Mouse (Mus musculus) intestine, embryonic 14.5 days (tissue): ENCODE measurements around the gene Nol8. TPM values are rescaled to one million over a fixed set of nuclear protein-coding genes. Genes with fewer than 3 reads are reported as not detected.

Source experiments
- ATAC-seq: fragments of 200-750 bp; cut with Nextera tagmentation; replicated peaks from 2 replicates; pipeline ENCODE4 v1.8.0; 2017; ENCODE audit warnings: low read depth, moderate number of reproducible peaks, moderate TSS enrichment, moderate library complexity; ENCODE audit not compliant: low FRiP score, low TSS enrichment
- DNase-seq: peaks from one replicate; pipeline ENCODE4 v3.0.0-alpha.2; 2018; ENCODE audit warnings: low spot score
- H3K27ac ChIP-seq: fragments of 300-500 bp; sonication (generic); 2 replicates; pipeline ENCODE4 v1.5.1; 2014; ENCODE audit warnings: low read depth, mild to moderate bottlenecking, control low read depth
- H3K27me3 ChIP-seq: fragments of 300-500 bp; sonication (generic); replicated peaks from 2 replicates; pipeline ENCODE4 v1.6.1; 2014; ENCODE audit warnings: low read length, control low read depth; ENCODE audit not compliant: control insufficient read depth, insufficient read depth
- H3K36me3 ChIP-seq: fragments of 300-500 bp; sonication (generic); 2 replicates; pipeline ENCODE4 v1.6.1; 2014; ENCODE audit warnings: low read length, control low read depth; ENCODE audit not compliant: control insufficient read depth, insufficient read depth
- H3K4me1 ChIP-seq: fragments of 300-500 bp; sonication (generic); replicated peaks from 2 replicates; pipeline ENCODE4 v1.6.1; 2014; ENCODE audit warnings: low read length, control low read depth, mixed read lengths; ENCODE audit not compliant: control insufficient read depth, insufficient read depth
- H3K4me2 ChIP-seq: fragments of 300-500 bp; sonication (generic); 2 replicates; pipeline ENCODE4 v1.6.1; 2014; ENCODE audit warnings: low read length
- H3K4me3 ChIP-seq: fragments of 300-500 bp; sonication (generic); 2 replicates; pipeline ENCODE4 v1.5.1; 2014; ENCODE audit warnings: low read depth, low read length, control low read depth, mixed read lengths
- H3K9ac ChIP-seq: fragments of 300-500 bp; sonication (generic); 2 replicates; pipeline ENCODE4 v1.6.1; 2014; ENCODE audit warnings: mild to moderate bottlenecking, low read length
- H3K9me3 ChIP-seq: fragments of 300-500 bp; sonication (generic); 2 replicates; pipeline ENCODE4 v1.6.1; 2016; ENCODE audit warnings: low read length, control low read depth; ENCODE audit not compliant: control insufficient read depth
- WGBS: fragments of 180-500 bp; shearing (Covaris S2); extraction: QIAGEN DNeasy Blood & Tissue Kit; methylation state at CpG from one replicate; pipeline ENCODE4 v1.1.7; 2014; 5-methylcytosine and 5-hydroxymethylcytosine counted together
- polyA plus RNA-seq: library from polyadenylated mRNA; unstranded; fragments of >200 nt; fragmentation: Nextera tagmentation; extraction: Ambion mirVana; gene quantifications from 2 replicates; pipeline ENCODE4 v1.2.1, GENCODE M21; 2014

The Nol8 gene
- 15.4 and 16.1 TPM in 2 replicates for polyA plus RNA-seq

DNA sequence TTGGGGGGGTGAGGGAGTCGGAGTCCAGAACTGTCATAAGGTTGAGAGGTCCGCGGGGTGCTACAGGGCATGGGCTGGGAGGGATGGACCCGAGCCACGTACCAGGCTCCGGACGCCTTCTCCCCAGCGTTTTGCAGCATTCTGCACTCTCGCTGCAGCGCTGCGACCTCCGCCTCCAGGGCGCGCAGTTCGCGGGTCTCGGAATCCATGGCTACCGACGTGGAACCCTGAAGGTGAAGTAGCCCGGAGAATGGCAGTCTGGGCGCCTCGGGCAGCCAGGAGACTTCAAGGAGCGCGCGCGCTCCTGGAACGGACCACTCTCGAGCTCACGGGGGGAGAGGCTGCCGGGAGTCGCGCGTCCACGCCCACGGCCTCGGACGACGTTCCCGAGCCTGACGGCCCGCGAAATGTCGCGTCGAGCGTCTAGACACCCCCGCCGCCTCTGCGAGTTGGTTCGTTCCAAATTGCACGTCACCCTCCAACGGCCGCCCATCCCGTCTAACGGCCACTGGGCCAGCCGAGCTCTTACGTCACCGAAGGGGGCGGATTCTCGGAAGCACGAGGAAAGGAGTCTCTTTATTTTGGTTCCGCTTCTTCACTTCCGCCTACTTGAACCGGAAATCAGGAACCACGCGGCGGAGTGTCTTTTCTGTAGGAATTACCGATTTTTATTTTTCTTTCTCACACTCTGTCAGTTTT is at the start of gene Nol8, which contains the start of gene Cenpp:
Gene Nol8, plus strand, starts transcription at position 598 of the 699 bp plus-strand sequence.
Gene Cenpp, minus strand, starts transcription at position 305 of the 699 bp plus-strand sequence.
- H3K4me2 ChIP-seq, result peak within 1 kb of the TSS; percentile 92
- peak within 1 kb of the TSS; percentile 91 for H3K4me3 ChIP-seq
- DNase-seq, result peak; percentile 99
- peaks cover 16% of the 10 kb centered on the region for H3K36me3 ChIP-seq
- H3K27me3 ChIP-seq, result no peaks in the 10 kb centered on the region
- peak; percentile 99 for ATAC-seq
- H3K4me1 ChIP-seq, result peaks cover 7% of the 10 kb centered on the region; the same call in 1 of the 2 replicates
- WGBS, result under 1% methylated on average over 68 of the region's 68 CpGs
- H3K9ac ChIP-seq, result peak within 1 kb of the TSS; percentile 61
- peak within 1 kb of the TSS; percentile 67; the same call in 1 of the 2 replicates for H3K27ac ChIP-seq
- H3K9me3 ChIP-seq, result no peaks in the 10 kb centered on the region

DNA sequence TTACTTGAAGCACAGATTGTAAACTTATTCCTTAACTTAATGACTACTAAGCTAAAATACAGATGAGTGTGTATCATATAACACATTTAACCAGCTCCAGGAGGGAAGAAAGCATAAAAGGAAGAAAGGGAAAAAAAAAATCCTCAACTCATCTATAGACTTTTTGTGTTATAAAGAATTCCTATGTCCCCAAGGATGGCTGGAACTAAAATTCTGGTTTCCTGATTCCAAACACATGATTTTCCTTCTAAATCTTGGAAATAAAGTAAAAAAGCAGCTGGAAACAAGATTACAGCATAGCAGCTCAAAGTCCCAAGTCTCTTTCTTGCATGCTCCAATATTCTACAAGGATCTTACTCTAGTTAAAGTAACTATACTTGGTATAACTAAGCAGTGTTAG is 49.3 kb upstream of the Nol8 start:
- Histone ChIP-seq H3K9ac (no peak overlapping the region), H3K4me3 (no peak overlapping the region), H3K36me3 (no peaks in the 10 kb centered on the region), H3K4me1 (no peaks in the 10 kb centered on the region), H3K4me2 (no peak overlapping the region), H3K9me3 (no peaks in the 10 kb centered on the region), H3K27me3 (no peaks in the 10 kb centered on the region), H3K27ac (no peak overlapping the region)
- no peak for ATAC-seq
- DNase-seq, result no peak

DNA sequence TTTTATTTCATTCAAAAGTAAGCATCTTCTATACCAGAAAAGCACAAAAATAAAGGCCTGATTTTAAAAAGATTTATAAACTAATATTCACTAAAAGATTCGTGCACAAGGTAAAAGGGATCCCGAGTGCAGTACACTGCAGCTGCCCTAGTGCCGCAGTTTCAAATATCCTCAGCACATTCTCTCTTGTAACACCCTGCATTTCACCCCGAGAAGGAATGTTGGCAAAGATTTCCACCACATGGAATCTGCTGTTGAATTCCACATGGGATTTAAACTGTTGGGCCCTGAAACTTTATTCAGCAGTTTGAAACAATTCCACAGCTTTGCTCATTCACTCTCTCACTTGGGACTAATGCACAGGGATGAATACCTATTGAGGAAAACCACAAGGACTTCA is 45.2 kb upstream of the Nol8 start, which contains the start of gene Ogn:
Gene Ogn, plus strand, starts transcription at position 333 of the 400 bp plus-strand sequence.
- no peak within 1 kb of the TSS; the same call in 1 of the 2 replicates for H3K9ac ChIP-seq
- H3K4me1 ChIP-seq, result no peaks in the 10 kb centered on the region
- ATAC-seq, result no peak
- peak within 1 kb of the TSS; percentile 37 for H3K4me2 ChIP-seq
- H3K27ac ChIP-seq, result peak within 1 kb of the TSS; percentile 49
- H3K36me3 ChIP-seq, result no peaks in the 10 kb centered on the region
- peak within 1 kb of the TSS; percentile 29 for H3K4me3 ChIP-seq
- H3K27me3 ChIP-seq, result no peaks in the 10 kb centered on the region
- DNase-seq, result no peak
- H3K9me3 ChIP-seq, result no peaks in the 10 kb centered on the region
- 40% methylated on average over 4 of the region's 4 CpGs for WGBS

DNA sequence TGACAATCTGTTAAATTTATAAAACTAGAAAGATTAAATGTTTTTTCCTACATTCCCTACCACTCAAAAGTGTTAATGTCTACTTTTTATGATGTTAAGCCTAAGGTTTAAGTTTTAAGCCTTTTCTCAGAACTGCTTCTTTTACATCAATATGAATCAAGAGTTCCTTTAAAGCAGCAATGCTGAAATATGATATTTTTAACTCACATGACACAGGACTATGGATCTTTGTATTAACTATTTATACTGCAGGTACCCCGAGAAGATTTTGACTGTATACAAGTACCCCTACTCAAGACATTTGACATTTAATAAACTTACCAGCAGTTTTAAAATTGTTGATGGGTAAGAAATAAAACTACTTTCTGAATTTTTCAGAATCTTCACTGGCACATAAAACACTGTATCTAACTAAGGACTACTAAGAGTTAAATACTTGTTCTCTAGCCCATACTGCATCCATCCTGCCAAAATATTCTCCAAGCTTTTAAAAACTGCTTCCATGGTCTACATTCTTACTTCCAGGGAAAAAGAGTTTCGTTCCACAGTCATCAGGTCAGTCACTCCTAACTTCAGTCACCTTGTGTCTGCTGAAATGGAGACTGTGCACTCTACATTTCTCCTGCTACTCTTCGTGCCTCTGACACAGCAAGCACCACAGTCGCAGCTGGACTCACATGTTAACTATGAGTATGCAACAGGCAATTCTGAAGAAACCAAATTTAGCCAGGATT is 44.1 kb upstream of the Nol8 start:
- no peaks in the 10 kb centered on the region for H3K27me3 ChIP-seq
- DNase-seq (no peak), ATAC-seq (no peak)
- peak overlapping the region; percentile 37 for H3K4me2 ChIP-seq
- H3K9me3 ChIP-seq, result no peaks in the 10 kb centered on the region
- H3K4me1 ChIP-seq, result no peaks in the 10 kb centered on the region
- H3K27ac ChIP-seq, result no peak overlapping the region; the same call in 1 of the 2 replicates
- 47% methylated on average over 4 of the region's 4 CpGs for WGBS
- no peaks in the 10 kb centered on the region for H3K36me3 ChIP-seq
- peak overlapping the region; percentile 38; the same call in 1 of the 2 replicates for H3K9ac ChIP-seq
- peak overlapping the region; percentile 29 for H3K4me3 ChIP-seq

GRCm38 (mm10) chr13:49617021-49617420 is 35.9 kb upstream of the Nol8 start:
- Histone ChIP-seq H3K36me3 (0 out of 2 replicates have a peak, but pooled peaks cover 4% of the 10 kb centered on the region), H3K9ac (no peak overlapping the region), H3K4me3 (no peak overlapping the region), H3K4me1 (no peaks in the 10 kb centered on the region), H3K27me3 (no peaks in the 10 kb centered on the region), H3K4me2 (no peak overlapping the region), H3K27ac (no peak overlapping the region), H3K9me3 (no peaks in the 10 kb centered on the region)
- ATAC-seq (no peak), DNase-seq (no peak)
- 93% methylated on average over 3 of the region's 3 CpGs for WGBS

DNA sequence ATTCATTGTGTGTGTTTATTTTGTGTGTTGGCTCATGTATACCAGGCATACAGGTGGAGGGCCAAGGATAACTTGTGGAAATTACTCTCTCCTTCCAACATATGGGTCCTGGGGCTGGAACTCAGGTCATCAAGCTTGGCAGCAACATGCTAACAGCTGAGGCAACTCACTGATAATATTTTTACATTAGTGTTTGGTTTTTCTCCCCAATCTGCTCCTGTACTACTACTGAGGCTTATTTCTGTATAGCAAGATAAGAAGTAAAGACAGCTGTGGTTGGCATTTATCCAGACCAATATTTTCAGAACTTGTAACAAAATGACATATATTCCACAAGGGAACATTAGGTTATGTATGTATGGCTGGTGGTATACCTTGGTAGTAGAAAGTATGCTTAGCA is 34.5 kb upstream of the Nol8 start:
- DNase-seq (no peak), ATAC-seq (no peak)
- H3K4me3 ChIP-seq, result no peak overlapping the region
- no peak overlapping the region for H3K27ac ChIP-seq
- H3K4me1 ChIP-seq, result no peaks in the 10 kb centered on the region
- H3K27me3 ChIP-seq, result no peaks in the 10 kb centered on the region
- no peaks in the 10 kb centered on the region for H3K9me3 ChIP-seq
- H3K36me3 ChIP-seq, result 0 out of 2 replicates have a peak, but pooled peaks cover 4% of the 10 kb centered on the region
- no peak overlapping the region for H3K9ac ChIP-seq
- no peak overlapping the region for H3K4me2 ChIP-seq

- Histone ChIP-seq H3K36me3 (0 out of 2 replicates have a peak, but pooled peaks cover 4% of the 10 kb centered on the region), H3K9me3 (no peaks in the 10 kb centered on the region), H3K4me3 (no peak overlapping the region), H3K9ac (no peak overlapping the region), H3K4me1 (no peaks in the 10 kb centered on the region), H3K27ac (no peak overlapping the region), H3K27me3 (no peaks in the 10 kb centered on the region), H3K4me2 (no peak overlapping the region)
- DNase-seq (no peak), ATAC-seq (no peak)
- WGBS, result 51% methylated on average over 1 of the region's 1 CpGs
Measured at GRCm38 (mm10) chr13:49623216-49623615, 29.7 kb upstream of the Nol8 start.

DNA sequence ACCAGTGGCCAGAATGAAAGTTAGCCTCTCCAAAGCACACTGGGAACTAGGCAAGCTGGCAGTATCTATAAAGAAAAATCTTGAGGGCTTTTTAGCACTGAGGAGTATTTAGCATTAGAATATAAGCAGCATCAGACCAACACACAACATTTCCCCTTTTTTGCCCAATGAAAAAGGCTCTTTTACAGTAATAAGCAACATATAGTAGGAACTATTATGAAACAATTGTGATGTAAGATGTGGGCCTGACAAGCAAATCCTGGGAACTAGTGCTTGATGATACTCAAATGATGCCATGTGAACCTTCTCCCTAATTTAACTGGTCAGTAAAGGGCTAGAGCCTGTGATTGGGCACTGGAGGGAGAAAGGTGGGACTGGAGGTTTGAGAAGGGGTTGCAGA is 24.7 kb upstream of the Nol8 start:
- no peaks in the 10 kb centered on the region for H3K9me3 ChIP-seq
- no peak for DNase-seq
- no peaks in the 10 kb centered on the region for H3K36me3 ChIP-seq
- H3K4me1 ChIP-seq, result no peaks in the 10 kb centered on the region
- H3K9ac ChIP-seq, result no peak overlapping the region
- no peak overlapping the region for H3K27ac ChIP-seq
- no peak overlapping the region for H3K4me3 ChIP-seq
- no peaks in the 10 kb centered on the region for H3K27me3 ChIP-seq
- no peak for ATAC-seq
- H3K4me2 ChIP-seq, result no peak overlapping the region
